8 mouse cellular contexts compared by ENCODE assay signal in genomic region chr7:141361510-141361909, GRCm38 (mm10). TPM values are rescaled to one million over a fixed set of nuclear protein-coding genes. Genes with fewer than 3 reads are reported as not detected.
DNase-seq lines count a peak whose midpoint lies in the region; ATAC-seq and TF ChIP-seq lines count a peak whose summit lies in the region.

No protein-coding gene starts in this region.

- no peak for DNase-seq in heart, adult 9 months (ENCODE audit: low spot score in 2 of 2)
- DNase-seq in ZHBTc4 (ENCODE audit: low read depth, low spot score): peak; percentile 33
- peak; percentile 51 for DNase-seq in kidney, adult 11 months
- DNase-seq in lung, postnatal 36 days: peak; percentile 82
- DNase-seq in right cerebral cortex, postnatal 25 days: no peak
- no peak for DNase-seq in frontal cortex, postnatal 14 days (ENCODE audit: low spot score in 2 of 2)
- no peak for DNase-seq in layer of hippocampus, adult 2 months (ENCODE audit: low spot score in 2 of 2)

- peaks cover 65% of the 10 kb centered on the region for H3K27me3 ChIP-seq in heart, embryonic 12.5 days (replicated peaks)

- no peaks in the 10 kb centered on the region for H3K36me3 ChIP-seq in heart, embryonic 12.5 days

- no peak for TF ChIP-seq CTCF in layer of hippocampus, adult 2 months (conservative IDR thresholded peaks at IDR 0.05)

- no peak for ATAC-seq in heart, embryonic 12.5 days (ENCODE audit: insufficient number of reproducible peaks, low FRiP score)

- H3K9ac ChIP-seq in heart, embryonic 12.5 days: 0 out of 2 replicates have a peak overlapping the region, but pooled peaks have one; percentile 29

- H3K4me3 ChIP-seq in heart, embryonic 12.5 days: no peak overlapping the region
- no peak overlapping the region for H3K4me3 ChIP-seq in layer of hippocampus, adult 2 months

- no peak overlapping the region for H3K27ac ChIP-seq in heart, embryonic 12.5 days (ENCODE audit: poor library complexity, severe bottlenecking)
- H3K27ac ChIP-seq in layer of hippocampus, adult 2 months: no peak overlapping the region

- WGBS in heart, embryonic 12.5 days: 18% methylated on average over 24 of the region's 24 CpGs

- H3K4me2 ChIP-seq in heart, embryonic 12.5 days: no peak overlapping the region

- H3K9me3 ChIP-seq in heart, embryonic 12.5 days (replicated peaks): no peaks in the 10 kb centered on the region

- peaks cover 3% of the 10 kb centered on the region; the same call in 1 of the 2 replicates for H3K4me1 ChIP-seq in heart, embryonic 12.5 days (replicated peaks)

RNA-seq across cellular contexts. Expression of gene Eps8l2, which starts 22.8 kb away (rescaled TPM):
- 0.73 and 1.3 TPM in 2 replicates for polyA plus RNA-seq in heart, embryonic 12.5 days (2016; fragmentation: Nextera tagmentation; extraction: Ambion mirVana)
- total RNA-seq in layer of hippocampus, adult 2 months (2021): 1 to 10 TPM; 4.9 to 5.1 TPM

RNA-seq across cellular contexts. Expression of gene Taldo1, which starts 30.5 kb away (rescaled TPM):
- polyA plus RNA-seq in heart, embryonic 12.5 days (2016; fragmentation: Nextera tagmentation; extraction: Ambion mirVana): 276 and 284 TPM in 2 replicates
- total RNA-seq in layer of hippocampus, adult 2 months (2021): 100 to 1,000 TPM; 111 to 114 TPM

RNA-seq across cellular contexts. Expression of gene Tmem80, which starts 34.0 kb away (rescaled TPM):
- 37.4 and 40.1 TPM in 2 replicates for polyA plus RNA-seq in heart, embryonic 12.5 days (2016; fragmentation: Nextera tagmentation; extraction: Ambion mirVana)
- 10 to 100 TPM; 32.9 to 33.7 TPM for total RNA-seq in layer of hippocampus, adult 2 months (2021)

RNA-seq across cellular contexts. Expression of gene Deaf1, which starts 34.0 kb away (rescaled TPM):
- polyA plus RNA-seq in heart, embryonic 12.5 days (2016; fragmentation: Nextera tagmentation; extraction: Ambion mirVana): 34.3 and 35.6 TPM in 2 replicates
- total RNA-seq in layer of hippocampus, adult 2 months (2021): 10 to 100 TPM; 74.1 to 77.0 TPM

RNA-seq across cellular contexts. Expression of gene Gatd1, which starts 52.4 kb away (rescaled TPM):
- 25.5 and 26.7 TPM in 2 replicates for polyA plus RNA-seq in heart, embryonic 12.5 days (2016; fragmentation: Nextera tagmentation; extraction: Ambion mirVana)
- total RNA-seq in layer of hippocampus, adult 2 months (2021): 10 to 100 TPM; 42.1 to 45.1 TPM

Comparison
In these comparisons a context has a peak if more than half of its experiments do, and no peak if none do; other contexts are left out.
1. DNase-seq: peak in ZHBTc4 (single experiment), kidney, adult 11 months (single experiment) and lung, postnatal 36 days (single experiment); none in heart, adult 9 months (0 of 2), right cerebral cortex, postnatal 25 days (single experiment), frontal cortex, postnatal 14 days (0 of 2) and layer of hippocampus, adult 2 months (0 of 2).